ENCODE assay signal across 8 mouse cellular contexts in genomic region chr12:3805852-3806251, GRCm38 (mm10). TPM values are rescaled to one million over a fixed set of nuclear protein-coding genes. Genes with fewer than 3 reads are reported as not detected.
DNase-seq lines count a peak whose midpoint lies in the region; ATAC-seq and TF ChIP-seq lines count a peak whose summit lies in the region.

Gene Dnmt3a, plus strand, starts transcription at chr12:3806007.

- ATAC-seq in hindbrain, embryonic 13.5 days (ENCODE audit: low FRiP score): peak; percentile 29
- ATAC-seq in liver, embryonic 15.5 days (ENCODE audit: insufficient read depth): no peak

- peak within 1 kb of the TSS; percentile 94 for H3K9ac ChIP-seq in hindbrain, embryonic 13.5 days
- H3K9ac ChIP-seq in liver, embryonic 15.5 days: peak within 1 kb of the TSS; percentile 54

- H3K27me3 ChIP-seq in hindbrain, embryonic 13.5 days: 0 out of 2 replicates have a peak, but pooled peaks cover 21% of the 10 kb centered on the region
- H3K27me3 ChIP-seq in liver, embryonic 15.5 days: peaks cover 91% of the 10 kb centered on the region

- peaks cover 37% of the 10 kb centered on the region for H3K4me1 ChIP-seq in hindbrain, embryonic 13.5 days (replicated peaks)
- peaks cover 31% of the 10 kb centered on the region for H3K4me1 ChIP-seq in liver, embryonic 15.5 days (replicated peaks)

- no peak for DNase-seq in layer of hippocampus, adult 2 months (ENCODE audit: low spot score in 2 of 2)
- DNase-seq in layer of hippocampus, adult 9-11 months: no peak
- peak; percentile 36 for DNase-seq in adrenal gland, postnatal 14 days
- DNase-seq in gastrocnemius, adult 18-20 months (ENCODE audit: low spot score): no peak
- DNase-seq in spleen, postnatal 10 days (ENCODE audit: low spot score in 2 of 2): no peak
- no peak for DNase-seq in T-cell, adult 2 months (ENCODE audit: low spot score)

- H3K9me3 ChIP-seq in hindbrain, embryonic 13.5 days: no peaks in the 10 kb centered on the region
- H3K9me3 ChIP-seq in liver, embryonic 15.5 days (replicated peaks): no peaks in the 10 kb centered on the region

- 27% methylated on average over 4 of the region's 4 CpGs for WGBS in hindbrain, embryonic 13.5 days
- WGBS in liver, embryonic 15.5 days (ENCODE audit: insufficient replicate concordance): 19% methylated on average over 4 of the region's 4 CpGs

- peak within 1 kb of the TSS; percentile 82 for H3K4me3 ChIP-seq in layer of hippocampus, adult 2 months
- H3K4me3 ChIP-seq in hindbrain, embryonic 13.5 days: peak within 1 kb of the TSS; percentile 85
- peak within 1 kb of the TSS; percentile 67 for H3K4me3 ChIP-seq in liver, embryonic 15.5 days (replicated peaks)

- H3K4me2 ChIP-seq in hindbrain, embryonic 13.5 days: peak within 1 kb of the TSS; percentile 78
- H3K4me2 ChIP-seq in liver, embryonic 15.5 days: peak within 1 kb of the TSS; percentile 74

- peak within 1 kb of the TSS; percentile 97 for H3K27ac ChIP-seq in layer of hippocampus, adult 2 months
- peak within 1 kb of the TSS; percentile 95 for H3K27ac ChIP-seq in hindbrain, embryonic 13.5 days
- peak within 1 kb of the TSS; percentile 62 for H3K27ac ChIP-seq in liver, embryonic 15.5 days (replicated peaks)

- TF ChIP-seq CTCF in layer of hippocampus, adult 2 months (conservative IDR thresholded peaks at IDR 0.05): no peak

- no peaks in the 10 kb centered on the region for H3K36me3 ChIP-seq in hindbrain, embryonic 13.5 days
- H3K36me3 ChIP-seq in liver, embryonic 15.5 days (replicated peaks): no peaks in the 10 kb centered on the region

RNA-seq across cellular contexts. Expression of gene Dnmt3a, which starts in this region (rescaled TPM):
- 10 to 100 TPM; 70.3 to 82.5 TPM for total RNA-seq in layer of hippocampus, adult 2 months (2021)
- 95.6 and 106 TPM in 2 replicates for total RNA-seq in adrenal gland, postnatal 14 days (2021)
- 10 to 100 TPM; 54.6 to 62.0 TPM for total RNA-seq in gastrocnemius, adult 18-20 months (2021)
- 126 and 132 TPM in 2 replicates for polyA plus RNA-seq in hindbrain, embryonic 13.5 days (2015; fragmentation: Nextera tagmentation; extraction: Ambion mirVana)
- polyA plus RNA-seq in liver, embryonic 15.5 days (2015; fragmentation: Nextera tagmentation; extraction: Ambion mirVana): 21.8 TPM in 2 replicates
